Comparison of ENCODE assay signal across 24 mouse cellular contexts in the genomic region with DNA sequence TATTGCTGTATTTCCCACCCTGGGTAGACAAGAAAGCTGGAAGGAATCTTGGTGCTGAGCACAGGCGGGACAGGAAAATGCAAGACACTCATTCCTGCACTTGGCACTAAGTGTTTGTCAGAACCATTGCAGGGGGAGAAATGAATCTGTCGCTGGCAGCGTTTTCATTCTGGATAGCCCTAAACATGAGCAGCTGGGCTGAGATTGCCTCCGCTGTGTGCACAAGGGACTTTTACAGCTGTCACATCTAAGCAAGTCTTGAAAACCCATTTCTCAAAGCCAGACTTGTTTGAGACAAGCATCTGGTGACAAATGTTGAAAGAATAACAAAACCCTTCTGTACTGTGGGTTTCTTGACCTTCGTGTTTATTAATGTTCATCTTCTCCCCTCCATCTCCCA.
DNase-seq lines count a peak whose midpoint lies in the region; ATAC-seq and TF ChIP-seq lines count a peak whose summit lies in the region.
"Had no signal": no experiment of that assay in that cellular context is flagged by ENCODE, and none has a peak within 500 bp of the region (broad histone marks: within the 10 kb centered on the region; RNA-seq: fewer than 3 reads in every experiment).

No protein-coding gene starts in this region.

- no peak overlapping the region for H3K9ac ChIP-seq in forebrain, postnatal 0 days
- no peak overlapping the region for H3K9ac ChIP-seq in forebrain, embryonic 15.5 days (replicated peaks)
- H3K9ac ChIP-seq in lung, embryonic 16.5 days (ENCODE audit: low read length) = no peak overlapping the region
- H3K9ac ChIP-seq: heart, embryonic 13.5 days; hindbrain, embryonic 14.5 days; liver, embryonic 15.5 days had no signal

- no peak overlapping the region for H3K4me3 ChIP-seq in forebrain, postnatal 0 days (ENCODE audit: low read depth, low read length)
- H3K4me3 ChIP-seq in forebrain, embryonic 15.5 days = no peak overlapping the region
- H3K4me3 ChIP-seq in lung, embryonic 16.5 days (ENCODE audit: low read length) = no peak overlapping the region
- H3K4me3 ChIP-seq: forebrain, embryonic 10.5 days; heart, embryonic 13.5 days; limb, embryonic 10.5 days; liver, embryonic 15.5 days had no signal

- H3K36me3 ChIP-seq in forebrain, postnatal 0 days (ENCODE audit: insufficient read depth) = no peaks in the 10 kb centered on the region
- no peaks in the 10 kb centered on the region for H3K36me3 ChIP-seq in forebrain, embryonic 15.5 days
- no peaks in the 10 kb centered on the region for H3K36me3 ChIP-seq in lung, embryonic 16.5 days (ENCODE audit: control insufficient read depth, insufficient read depth, low read length)
- H3K36me3 ChIP-seq: forebrain, embryonic 10.5 days; heart, embryonic 13.5 days; limb, embryonic 10.5 days; liver, embryonic 15.5 days had no signal

- no peaks in the 10 kb centered on the region for H3K4me1 ChIP-seq in forebrain, postnatal 0 days (ENCODE audit: insufficient read depth)
- no peaks in the 10 kb centered on the region for H3K4me1 ChIP-seq in forebrain, embryonic 15.5 days
- no peaks in the 10 kb centered on the region for H3K4me1 ChIP-seq in lung, embryonic 16.5 days (replicated peaks; ENCODE audit: control insufficient read depth, insufficient read depth, low read length)
- H3K4me1 ChIP-seq: forebrain, embryonic 10.5 days; heart, embryonic 13.5 days; limb, embryonic 10.5 days; liver, embryonic 15.5 days had no signal

- H3K27me3 ChIP-seq in forebrain, postnatal 0 days (ENCODE audit: insufficient read depth, low read length) = no peaks in the 10 kb centered on the region
- no peaks in the 10 kb centered on the region for H3K27me3 ChIP-seq in forebrain, embryonic 15.5 days
- H3K27me3 ChIP-seq in lung, embryonic 16.5 days (ENCODE audit: control insufficient read depth, insufficient read depth, low read depth, low read length) = no peaks in the 10 kb centered on the region
- H3K27me3 ChIP-seq: heart, embryonic 13.5 days; liver, embryonic 15.5 days had no signal

- DNase-seq in forebrain, postnatal 0 days = peak; percentile 43
- peak; percentile 5 for DNase-seq in layer of hippocampus, adult 11-12 months (ENCODE audit: low spot score)
- no peak for DNase-seq in layer of hippocampus, adult 18-20 months (ENCODE audit: low spot score in 2 of 2)
- no peak for DNase-seq in lung, adult 18-20 months
- peak; percentile 49 for DNase-seq in brain, adult 2 months (ENCODE audit: low read depth, low spot score)
- DNase-seq in spleen, adult 18-20 months = no peak
- DNase-seq: adrenal gland, postnatal 14 days; cerebellum, adult 9-10 months; gastrocnemius, postnatal 25 days; heart, adult 18-20 months; heart, postnatal 36 days; kidney, adult 18-20 months; kidney, postnatal 4 days; liver; lung, postnatal 10 days had no signal

- no peaks in the 10 kb centered on the region; the same call in 1 of the 2 replicates for H3K9me3 ChIP-seq in forebrain, postnatal 0 days (ENCODE audit: low read length)
- no peaks in the 10 kb centered on the region for H3K9me3 ChIP-seq in forebrain, embryonic 15.5 days
- H3K9me3 ChIP-seq in lung, embryonic 16.5 days (ENCODE audit: control insufficient read depth, low read length) = no peaks in the 10 kb centered on the region
- H3K9me3 ChIP-seq: limb, embryonic 10.5 days; liver, embryonic 15.5 days had no signal

- no peak overlapping the region for H3K27ac ChIP-seq in forebrain, postnatal 0 days (ENCODE audit: low read depth, low read length)
- H3K27ac ChIP-seq in forebrain, embryonic 15.5 days (replicated peaks) = no peak overlapping the region
- H3K27ac ChIP-seq in lung, embryonic 16.5 days (ENCODE audit: low read length) = no peak overlapping the region
- H3K27ac ChIP-seq: forebrain, embryonic 10.5 days; heart, embryonic 13.5 days; hindbrain, embryonic 14.5 days; limb, embryonic 10.5 days; liver, embryonic 15.5 days had no signal

- peak; percentile 45; the same call in 1 of the 2 replicates for ATAC-seq in forebrain, postnatal 0 days
- ATAC-seq in forebrain, embryonic 15.5 days (replicated peaks) = no peak
- peak; percentile 26; the same call in 1 of the 2 replicates for ATAC-seq in lung, embryonic 16.5 days (ENCODE audit: low read depth)
- ATAC-seq: inflammation-experienced regulatory T-cells, adult 6 months had no signal

- WGBS in forebrain, postnatal 0 days = 81% methylated on average over 5 of the region's 5 CpGs
- 91% methylated on average over 5 of the region's 5 CpGs for WGBS in forebrain, embryonic 15.5 days
- 60% methylated on average over 5 of the region's 5 CpGs for WGBS in lung, embryonic 16.5 days

- TF ChIP-seq CTCF in forebrain, postnatal 0 days (IDR thresholded peaks at IDR 0.05; ENCODE audit: low read depth) = no peak

- no peak overlapping the region for H3K4me2 ChIP-seq in forebrain, postnatal 0 days (ENCODE audit: low read depth)
- H3K4me2 ChIP-seq in forebrain, embryonic 15.5 days (replicated peaks) = no peak overlapping the region
- H3K4me2 ChIP-seq in lung, embryonic 16.5 days (ENCODE audit: low read depth, low read length) = no peak overlapping the region
- H3K4me2 ChIP-seq: heart, embryonic 13.5 days; hindbrain, embryonic 14.5 days; liver, embryonic 15.5 days; midbrain, embryonic 11.5 days had no signal

Comparison
In these comparisons a context has a peak if more than half of its experiments do, and no peak if none do; other contexts are left out.
1. DNase-seq: peak in forebrain, postnatal 0 days (single experiment), layer of hippocampus, adult 11-12 months (single experiment) and brain, adult 2 months (single experiment); none in layer of hippocampus, adult 18-20 months (0 of 2), lung, adult 18-20 months (0 of 2) and spleen, adult 18-20 months (0 of 2).